Mouse (Mus musculus): ENCODE results near the gene Cfap54.
A peak's percentile ranks its signal among the peaks of the same experiment; 100 is the strongest.

Gene Cfap54

GRCm38 (mm10) chr10:93081133-93081779, at the start of gene Cfap54:
Cfap54 (minus strand) TSS chr10:93081618.
- peak; percentile 83 to 85 for DNase-seq

- no peak for DNase-seq
Measured at GRCm38 (mm10) chr10:93130456-93130940, 49.1 kb upstream of the Cfap54 start.

- no peak for DNase-seq
Measured at GRCm38 (mm10) chr10:93129904-93130455, 48.6 kb upstream of the Cfap54 start.

- no peak for DNase-seq
Measured at GRCm38 (mm10) chr10:93129345-93129744, 47.9 kb upstream of the Cfap54 start.

- no peak for DNase-seq
Measured at GRCm38 (mm10) chr10:93128566-93128965, 47.1 kb upstream of the Cfap54 start.

- DNase-seq: no peak
Measured at GRCm38 (mm10) chr10:93126025-93126424, 44.6 kb upstream of the Cfap54 start.

- DNase-seq: no peak
Measured at GRCm38 (mm10) chr10:93123957-93124613, 42.7 kb upstream of the Cfap54 start.

- no peak for DNase-seq
Measured at GRCm38 (mm10) chr10:93123310-93123709, 41.9 kb upstream of the Cfap54 start.

- no peak for DNase-seq
Measured at GRCm38 (mm10) chr10:93122399-93123184, 41.2 kb upstream of the Cfap54 start.

- DNase-seq: no peak
Measured at GRCm38 (mm10) chr10:93121262-93121860, 39.9 kb upstream of the Cfap54 start.

GRCm38 (mm10) chr10:93119809-93120208, 38.4 kb upstream of the Cfap54 start:
- DNase-seq: no peak

GRCm38 (mm10) chr10:93116636-93117035, 35.2 kb upstream of the Cfap54 start:
- DNase-seq: no peak

- DNase-seq: no peak
Measured at GRCm38 (mm10) chr10:93115743-93116142, 34.3 kb upstream of the Cfap54 start.

- no peak for DNase-seq
Measured at GRCm38 (mm10) chr10:93114782-93115181, 33.4 kb upstream of the Cfap54 start.

- no peak for DNase-seq
Measured at GRCm38 (mm10) chr10:93113968-93114367, 32.5 kb upstream of the Cfap54 start.

GRCm38 (mm10) chr10:93112021-93112420, 30.6 kb upstream of the Cfap54 start:
- no peak for DNase-seq

- no peak for DNase-seq
Measured at GRCm38 (mm10) chr10:93111412-93111811, 30.0 kb upstream of the Cfap54 start.

GRCm38 (mm10) chr10:93105358-93105757, 23.9 kb upstream of the Cfap54 start:
- no peak for DNase-seq

GRCm38 (mm10) chr10:93104357-93104756, 22.9 kb upstream of the Cfap54 start:
- no peak for DNase-seq

GRCm38 (mm10) chr10:93103676-93104075, 22.3 kb upstream of the Cfap54 start:
- no peak for DNase-seq

- DNase-seq: no peak
Measured at GRCm38 (mm10) chr10:93102321-93102720, 20.9 kb upstream of the Cfap54 start.

- DNase-seq: no peak
Measured at GRCm38 (mm10) chr10:93098211-93098805, 16.9 kb upstream of the Cfap54 start.
